Mouse (Mus musculus) cerebellum, adult 8-10 months (tissue): ENCODE data around the gene Timmdc1.
"Not testable (repeated sequence)": the region's sequence is repeated elsewhere in the genome, so short reads cannot be mapped to it uniquely, and the experiment has no call there.

Experiments
- DNase-seq: peaks from one replicate; pipeline ENCODE4 v3.0.0; 2022

Timmdc1 gene

GRCm38 (mm10) chr16:38493890-38494289, 28.6 kb downstream of the Timmdc1 start:
- DNase-seq = no peak

GRCm38 (mm10) chr16:38492551-38492950, 29.9 kb downstream of the Timmdc1 start:
- no peak for DNase-seq

GRCm38 (mm10) chr16:38483582-38484309, 38.7 kb downstream of the Timmdc1 start:
- DNase-seq = no peak

- peak; percentile 14 for DNase-seq
These were observed 39.5 kb downstream of the Timmdc1 start for GRCm38 (mm10) chr16:38482780-38483562.

GRCm38 (mm10) chr16:38481327-38481726, 41.1 kb downstream of the Timmdc1 start:
- no peak for DNase-seq

GRCm38 (mm10) chr16:38478296-38478695, 44.2 kb downstream of the Timmdc1 start:
- DNase-seq = no peak

- not testable (repeated sequence) for DNase-seq
These were observed 45.2 kb downstream of the Timmdc1 start for GRCm38 (mm10) chr16:38477241-38477608.

GRCm38 (mm10) chr16:38476312-38477240, 45.9 kb downstream of the Timmdc1 start:
- peak; percentile 34 for DNase-seq

GRCm38 (mm10) chr16:38475681-38476311, 46.7 kb downstream of the Timmdc1 start:
- no peak for DNase-seq

- no peak for DNase-seq
These were observed 47.7 kb downstream of the Timmdc1 start for GRCm38 (mm10) chr16:38474677-38475286.

- no peak for DNase-seq
These were observed 48.8 kb downstream of the Timmdc1 start for GRCm38 (mm10) chr16:38473661-38474060.

GRCm38 (mm10) chr16:38472507-38472873, 50.0 kb downstream of the Timmdc1 start:
- DNase-seq = no peak

- DNase-seq = no peak
These were observed 50.6 kb downstream of the Timmdc1 start for GRCm38 (mm10) chr16:38471697-38472506.

GRCm38 (mm10) chr16:38469437-38469836, 53.0 kb downstream of the Timmdc1 start:
- DNase-seq = no peak

GRCm38 (mm10) chr16:38468706-38469018, 53.8 kb downstream of the Timmdc1 start:
- DNase-seq = no peak

- DNase-seq = no peak
These were observed 54.4 kb downstream of the Timmdc1 start for GRCm38 (mm10) chr16:38467917-38468705.

GRCm38 (mm10) chr16:38467091-38467916, 55.2 kb downstream of the Timmdc1 start:
- no peak for DNase-seq

- no peak for DNase-seq
These were observed 56.4 kb downstream of the Timmdc1 start for GRCm38 (mm10) chr16:38466089-38466488.

- DNase-seq = no peak
These were observed 59.2 kb downstream of the Timmdc1 start for GRCm38 (mm10) chr16:38463305-38463704.

GRCm38 (mm10) chr16:38462161-38462560, 60.3 kb downstream of the Timmdc1 start:
- DNase-seq = no peak
